Mouse (Mus musculus) myocyte (in vitro differentiated cells): ENCODE measurements around the gene Zfp668. TPM values are rescaled to one million over a fixed set of nuclear protein-coding genes. Genes with fewer than 3 reads are reported as not detected.

Experiments used
- H3K27me3 ChIP-seq: one replicate; pipeline ENCODE4 v1.6.1; 2011; ENCODE audit not compliant: control insufficient read depth, insufficient read depth, insufficient read length
- H3K36me3 ChIP-seq: one replicate; pipeline ENCODE4 v1.6.1; 2011; ENCODE audit not compliant: control insufficient read depth, insufficient read depth
- H3K4me2 ChIP-seq: one replicate; pipeline ENCODE4 v1.6.1; 2011; ENCODE audit warnings: low read depth, control low read depth
- H3K4me3 ChIP-seq: one replicate; pipeline ENCODE4 v1.5.1; 2011; ENCODE audit warnings: mild to moderate bottlenecking, control low read depth, moderate library complexity
- H3K79me2 ChIP-seq: one replicate; pipeline ENCODE4 v1.6.1; 2011; ENCODE audit not compliant: control insufficient read depth, insufficient read depth
- H3ac ChIP-seq: one replicate; pipeline ENCODE4 v1.6.1; 2011; ENCODE audit not compliant: control insufficient read depth, insufficient read length
- CEBPB ChIP-seq: IDR thresholded peaks from 2 replicates; pipeline ENCODE4 v1.6.1; 2011; ENCODE audit warnings: mild to moderate bottlenecking, moderate library complexity; ENCODE audit not compliant: poor library complexity, insufficient read depth, severe bottlenecking
- E2F4 ChIP-seq: IDR thresholded peaks from one replicate; pipeline ENCODE4 v1.6.1; 2011; ENCODE audit warnings: mild to moderate bottlenecking, control low read depth, moderate library complexity; ENCODE audit not compliant: insufficient read depth
- MAX ChIP-seq: IDR thresholded peaks from one replicate; pipeline ENCODE4 v1.6.1; 2011; ENCODE audit warnings: low read depth, mild to moderate bottlenecking, control low read depth
- MYOD1 ChIP-seq, 3 experiments: IDR thresholded peaks; one replicate each; pipeline ENCODE4 v1.6.1; 2011; ENCODE audit warnings: control low read depth in 2 of 3, low read depth in 2 of 3, mild to moderate bottlenecking in 2 of 3, moderate library complexity in 1 of 3; ENCODE audit not compliant: insufficient read length in 2 of 3, control insufficient read depth in 1 of 3
- MYOG ChIP-seq, 3 experiments: IDR thresholded peaks; one replicate each; pipeline ENCODE4 v1.6.1; 2011; ENCODE audit warnings: control low read depth in 2 of 3, low read depth in 2 of 3, mild to moderate bottlenecking in 2 of 3; ENCODE audit not compliant: insufficient read length in 2 of 3, control insufficient read depth in 1 of 3, insufficient read depth in 1 of 3
- POLR2A ChIP-seq: IDR thresholded peaks from one replicate; pipeline ENCODE4 v1.6.1; 2011; ENCODE audit warnings: low read depth, mild to moderate bottlenecking, control low read depth, moderate library complexity; ENCODE audit not compliant: insufficient read length
- POLR2AphosphoS2 ChIP-seq: IDR thresholded peaks from one replicate; pipeline ENCODE4 v1.6.1; 2011; ENCODE audit warnings: low read depth, control low read depth; ENCODE audit not compliant: insufficient read length
- REST ChIP-seq: IDR thresholded peaks from one replicate; pipeline ENCODE4 v1.6.1; 2011; ENCODE audit warnings: mild to moderate bottlenecking, control low read depth, moderate library complexity; ENCODE audit not compliant: insufficient read depth, insufficient read length
- SRF ChIP-seq: IDR thresholded peaks from one replicate; pipeline ENCODE4 v1.6.1; 2011; ENCODE audit warnings: low read depth; ENCODE audit not compliant: control insufficient read depth, insufficient read length
- TCF12 ChIP-seq: IDR thresholded peaks from one replicate; pipeline ENCODE4 v1.6.1; 2011; ENCODE audit warnings: mild to moderate bottlenecking, control low read depth; ENCODE audit not compliant: poor library complexity, insufficient read depth, severe bottlenecking
- TCF3 ChIP-seq: IDR thresholded peaks from one replicate; pipeline ENCODE4 v1.6.1; 2011; ENCODE audit warnings: low read depth, control low read depth; ENCODE audit not compliant: insufficient read length
- USF1 ChIP-seq: IDR thresholded peaks from one replicate; pipeline ENCODE4 v1.6.1; 2011; ENCODE audit warnings: low read depth, mild to moderate bottlenecking, control low read depth, moderate library complexity
- polyA plus RNA-seq: library from polyadenylated mRNA; unstranded; fragments of >200 nt; fragmentation: generic; extraction: Trizol; gene quantifications from one replicate; pipeline ENCODE4 v1.2.1, GENCODE M21; 2012; ENCODE audit warnings: missing spikeins

Gene Zfp668
- polyA plus RNA-seq, 1 experiment = 7.9 TPM

DNA sequence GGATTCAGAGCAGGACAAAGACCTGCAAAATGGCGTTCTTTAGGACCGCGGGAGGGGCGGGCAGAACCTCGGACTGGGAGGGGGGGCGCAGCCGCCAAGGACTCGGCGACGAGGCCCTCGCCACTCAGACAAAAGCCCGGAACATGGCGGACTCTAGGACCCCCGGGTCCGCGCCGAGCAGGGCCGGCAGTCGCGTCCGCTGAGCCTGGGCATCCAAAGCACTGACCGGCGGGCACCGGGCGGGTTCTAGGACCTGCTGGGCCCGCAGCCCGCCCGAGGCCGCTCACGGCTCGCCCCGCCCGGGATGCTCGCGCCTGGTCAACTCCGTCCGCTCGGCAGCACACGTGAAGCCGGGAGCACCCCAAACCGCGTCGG lies 1.0 kb downstream of the Zfp668 start:
- Histone ChIP-seq H3K79me2 (peaks cover 77% of the 10 kb centered on the region), H3K36me3 (peaks cover 10% of the 10 kb centered on the region), H3K4me3 (peak overlapping the region; percentile 98), H3ac (peak overlapping the region; percentile 83), H3K27me3 (no peaks in the 10 kb centered on the region), H3K4me2 (peak overlapping the region; percentile 84)
- TF ChIP-seq SRF (peak; percentile 21), POLR2A (no peak), USF1 (no peak), MAX (no peak), REST (no peak), MYOG (IDR thresholded peaks at IDR 0.05; ENCODE audit: control insufficient read depth in 1 of 3, insufficient read depth in 1 of 3, insufficient read length in 2 of 3, low read depth in 2 of 3) (peak in 2 of 3 experiments; percentile 2 to 18), MYOD1 (IDR thresholded peaks at IDR 0.05; ENCODE audit: control insufficient read depth in 1 of 3, insufficient read length in 2 of 3, low read depth in 2 of 3) (peak in 1 of 3 experiments; percentile 15)

DNA sequence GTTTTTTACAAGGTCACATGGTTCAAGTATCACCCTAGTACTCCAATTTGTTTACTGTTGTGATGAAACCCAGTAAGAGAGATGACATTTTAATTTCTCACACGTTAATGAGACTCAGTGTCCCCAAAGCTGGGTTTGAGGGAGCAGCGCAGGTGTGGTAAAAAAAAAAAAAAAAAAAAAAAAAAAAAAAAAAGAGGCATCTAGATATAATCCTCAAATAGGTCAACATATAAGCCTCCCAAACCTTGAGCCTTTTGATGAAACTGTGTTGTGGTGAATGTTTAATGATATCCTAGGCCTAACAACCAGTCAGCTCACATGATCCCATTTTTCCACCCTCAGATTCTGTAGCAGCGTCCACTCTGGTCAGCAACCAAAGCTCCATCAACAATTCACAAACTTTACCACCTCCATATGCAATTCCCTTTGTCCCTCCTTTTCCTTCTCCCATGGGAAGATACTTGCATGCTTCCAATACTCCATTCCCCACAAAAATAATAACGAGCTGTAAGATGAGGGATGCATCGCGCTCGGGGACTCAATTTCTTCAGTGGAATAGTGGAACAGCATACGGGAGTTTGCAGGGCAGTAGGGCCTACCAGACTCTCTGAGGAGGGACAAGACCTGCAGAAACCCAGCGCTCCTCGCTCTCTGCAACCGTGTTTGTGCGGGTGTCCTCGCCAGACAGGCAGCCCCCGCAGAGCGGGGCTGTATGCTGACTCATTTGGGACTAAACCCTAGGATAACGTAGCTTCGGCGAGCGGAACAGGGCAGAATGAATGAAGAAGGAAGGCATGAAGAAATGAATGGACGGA lies 1.6 kb downstream of the Zfp668 start:
- peaks cover 7% of the 10 kb centered on the region for H3K36me3 ChIP-seq

DNA sequence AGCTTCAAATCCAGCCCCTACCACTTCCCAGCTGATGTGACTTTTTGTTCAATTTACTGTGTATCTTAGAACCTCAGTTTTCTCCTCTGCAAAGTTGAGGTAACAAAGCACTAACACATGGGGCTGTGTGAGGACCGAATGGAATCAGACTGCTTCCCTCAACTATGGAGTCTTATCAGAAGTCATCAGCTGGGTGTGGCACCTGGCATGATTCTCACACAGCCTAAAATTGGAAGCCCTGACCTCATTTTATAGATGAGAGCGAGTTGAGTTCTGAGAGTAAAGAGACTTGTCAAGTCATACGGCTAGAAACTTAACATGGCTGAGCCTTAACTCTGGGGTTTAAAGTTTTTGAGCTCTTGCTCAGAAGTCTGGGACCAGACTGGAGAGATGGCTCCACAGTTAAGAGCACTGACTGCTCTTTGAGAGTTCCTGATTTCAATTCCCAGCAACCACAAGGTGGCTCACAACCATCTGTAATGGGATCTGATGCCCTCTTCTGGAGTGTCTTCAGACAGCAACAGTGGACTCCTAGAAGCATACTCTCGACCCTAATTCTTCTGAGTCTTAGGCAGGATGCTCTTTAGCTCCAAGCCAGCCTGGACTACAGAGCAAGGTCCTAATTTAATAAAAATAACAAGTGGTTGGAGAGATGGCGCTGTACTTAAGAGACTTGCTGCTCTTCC lies 6.3 kb downstream of the Zfp668 start:
- no peaks in the 10 kb centered on the region for H3K27me3 ChIP-seq
- H3K79me2 ChIP-seq = peaks cover 51% of the 10 kb centered on the region
- H3K4me2 ChIP-seq = peak overlapping the region; percentile 27
- no peak overlapping the region for H3ac ChIP-seq
- H3K4me3 ChIP-seq = no peak overlapping the region
- TF ChIP-seq USF1 (no peak), SRF (no peak), POLR2AphosphoS2 (no peak), TCF12 (no peak), REST (no peak), MAX (no peak), MYOD1 (IDR thresholded peaks at IDR 0.05; ENCODE audit: control insufficient read depth in 1 of 3, insufficient read length in 2 of 3, low read depth in 2 of 3) (no peak), POLR2A (no peak), CEBPB (no peak), MYOG (IDR thresholded peaks at IDR 0.05; ENCODE audit: control insufficient read depth in 1 of 3, insufficient read depth in 1 of 3, insufficient read length in 2 of 3, low read depth in 2 of 3) (no peak), E2F4 (no peak), TCF3 (no peak)
- peaks cover 15% of the 10 kb centered on the region for H3K36me3 ChIP-seq

More for the DNA sequence above, 1.6 kb downstream of the Zfp668 start:
- H3K79me2 ChIP-seq = peaks cover 77% of the 10 kb centered on the region
- peak overlapping the region; percentile 98 for H3K4me3 ChIP-seq
- H3K4me2 ChIP-seq = peak overlapping the region; percentile 84
- no peak for TF ChIP-seq SRF
- peak overlapping the region; percentile 83 for H3ac ChIP-seq
- no peaks in the 10 kb centered on the region for H3K27me3 ChIP-seq

DNA sequence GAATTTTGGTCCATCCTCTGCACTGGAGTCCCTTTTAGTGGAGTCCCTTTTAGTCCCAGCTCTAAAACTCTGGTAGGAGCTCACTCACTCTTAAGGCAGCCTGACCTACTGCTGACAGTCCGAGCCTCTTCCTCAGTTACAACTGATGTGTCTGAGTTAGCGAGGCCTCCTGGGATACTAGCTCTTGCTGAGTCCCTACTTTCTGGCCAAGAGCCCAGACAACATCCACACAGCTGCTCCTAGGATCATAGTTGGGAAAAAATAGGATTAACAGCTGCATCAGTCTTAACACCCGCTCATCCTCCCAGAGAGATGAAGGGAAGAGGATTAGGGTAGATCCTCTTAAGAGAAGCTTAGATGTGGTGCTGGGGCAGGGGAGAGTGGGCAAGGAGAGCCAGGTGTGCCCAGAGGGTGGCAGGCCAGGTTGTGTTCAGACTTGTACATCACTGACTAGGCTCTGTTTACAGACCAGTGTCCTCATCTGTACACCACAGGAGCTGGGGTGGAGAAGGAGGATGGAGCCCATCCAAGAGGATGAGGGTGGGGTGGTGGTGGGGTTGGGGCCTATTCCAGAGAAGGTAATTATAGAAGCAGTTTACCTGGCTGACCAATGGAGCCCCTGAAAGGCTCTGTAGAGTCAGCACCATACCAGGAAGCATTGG lies 7.3 kb downstream of the Zfp668 start:
- TF ChIP-seq TCF12 (peak; percentile 74), USF1 (no peak), SRF (no peak), POLR2AphosphoS2 (no peak), MAX (no peak), REST (no peak), MYOG (IDR thresholded peaks at IDR 0.05; ENCODE audit: control insufficient read depth in 1 of 3, insufficient read depth in 1 of 3, insufficient read length in 2 of 3, low read depth in 2 of 3) (peak in 2 of 3 experiments; percentile 52 to 96), MYOD1 (IDR thresholded peaks at IDR 0.05; ENCODE audit: control insufficient read depth in 1 of 3, insufficient read length in 2 of 3, low read depth in 2 of 3) (peak; percentile 66 to 84 (median 80)), CEBPB (no peak), TCF3 (no peak), POLR2A (no peak), E2F4 (no peak)
- Histone ChIP-seq H3K27me3 (no peaks in the 10 kb centered on the region), H3K36me3 (peaks cover 18% of the 10 kb centered on the region), H3K4me3 (no peak overlapping the region), H3K4me2 (peak overlapping the region; percentile 35), H3ac (no peak overlapping the region), H3K79me2 (peaks cover 41% of the 10 kb centered on the region)
